Mouse (Mus musculus): ENCODE measurements around the gene Hist1h4d. TPM values are rescaled to one million over a fixed set of nuclear protein-coding genes. Genes with fewer than 3 reads are reported as not detected.
"Not testable (repeated sequence)": the region's sequence is repeated elsewhere in the genome, so short reads cannot be mapped to it uniquely, and the experiment has no call there.

Gene Hist1h4d
- total RNA-seq, 2 experiments from 2014 or later: 672 to 1,443 TPM

DNA sequence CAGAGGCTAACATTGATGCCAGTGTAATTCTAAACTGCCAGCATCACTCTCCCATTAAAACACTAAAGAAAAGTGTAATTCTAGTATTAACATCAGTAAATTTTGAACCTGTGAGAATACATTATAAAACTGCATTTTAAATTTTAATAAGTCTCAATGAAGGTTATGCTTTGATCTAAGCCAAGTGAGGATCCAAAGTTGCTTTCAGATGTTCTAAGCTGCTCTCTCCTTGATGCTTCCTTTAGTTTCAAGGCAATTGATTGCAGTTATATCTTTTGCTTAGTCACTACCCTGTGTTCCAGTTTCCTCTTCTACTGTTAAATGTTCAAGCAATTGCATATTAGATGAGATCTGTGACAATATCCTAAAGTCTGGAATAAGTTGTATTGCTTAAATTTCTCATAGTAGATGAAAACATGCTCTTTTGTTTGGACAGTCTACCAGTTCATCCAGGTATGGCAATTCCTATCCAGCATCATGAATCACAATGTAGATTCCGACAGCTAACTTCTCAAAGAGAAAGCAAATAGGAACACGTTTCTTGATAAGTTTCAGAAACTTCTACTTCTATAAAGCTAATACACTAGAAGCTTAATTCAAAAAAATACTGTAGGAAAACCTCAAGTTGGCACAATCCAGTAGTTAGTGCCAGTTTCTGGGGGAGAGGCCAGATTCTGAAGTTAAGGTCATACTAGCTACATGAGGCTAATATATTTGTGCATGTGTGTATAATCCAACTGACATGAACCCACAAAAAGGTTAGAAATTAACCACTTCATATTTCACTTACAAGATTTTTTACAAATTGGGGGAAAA lies 9.0 kb upstream of the Hist1h4d start:
- ATAC-seq (ENCODE audit: poor library complexity, severe bottlenecking): no peak

DNA sequence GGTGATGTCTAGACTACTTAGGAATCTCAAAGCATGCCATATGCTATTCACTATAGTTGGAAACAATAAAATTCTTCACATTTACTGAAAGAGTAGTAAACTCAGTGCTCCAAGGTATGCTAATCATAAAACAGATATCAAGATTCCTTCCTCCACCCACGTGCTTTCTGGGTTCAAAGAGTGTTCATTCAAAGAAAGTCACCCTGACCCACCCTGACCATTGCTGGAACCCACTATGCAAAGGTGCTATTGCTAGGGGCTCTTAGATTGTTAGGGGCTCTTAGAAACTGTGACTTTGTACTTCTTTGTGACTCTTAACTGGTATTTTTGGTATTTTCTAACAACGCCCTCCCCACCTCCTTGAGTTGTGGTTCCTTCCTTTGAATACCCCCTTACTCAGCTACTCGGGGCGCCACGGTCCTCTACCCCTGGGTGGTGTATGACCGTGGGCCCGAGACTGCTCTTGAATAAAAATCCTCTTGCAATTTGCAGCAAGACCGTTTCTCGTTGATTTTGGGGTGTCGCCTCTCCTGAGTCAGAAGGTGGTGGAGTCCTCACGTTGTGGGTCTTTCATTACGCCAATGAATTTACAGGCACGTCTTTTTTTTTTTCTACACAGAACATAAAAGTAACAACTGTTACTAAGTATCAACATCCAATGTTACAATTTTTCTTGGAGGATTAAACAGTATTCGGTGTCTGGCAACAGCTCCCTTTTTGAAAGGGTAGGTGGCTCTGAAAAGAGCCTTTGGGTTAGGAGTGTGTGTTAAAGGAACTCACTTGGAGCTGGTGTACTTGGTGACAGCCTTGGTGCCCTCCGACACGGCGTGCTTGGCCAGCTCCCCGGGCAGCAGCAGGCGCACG lies 8.1 kb upstream of the Hist1h4d start:
- not testable (repeated sequence) for ATAC-seq (ENCODE audit: poor library complexity, severe bottlenecking)

- ATAC-seq (ENCODE audit: poor library complexity, severe bottlenecking): peak; percentile 80
Measured at GRCm38 (mm10) chr13:23573898-23574524, 7.4 kb upstream of the Hist1h4d start, which contains the start of the genes Hist1h2bf and Hist1h2ad. Gene Hist1h2bf (minus strand): TSS chr13:23574196. Gene Hist1h2ad (plus strand): TSS chr13:23574381.

DNA sequence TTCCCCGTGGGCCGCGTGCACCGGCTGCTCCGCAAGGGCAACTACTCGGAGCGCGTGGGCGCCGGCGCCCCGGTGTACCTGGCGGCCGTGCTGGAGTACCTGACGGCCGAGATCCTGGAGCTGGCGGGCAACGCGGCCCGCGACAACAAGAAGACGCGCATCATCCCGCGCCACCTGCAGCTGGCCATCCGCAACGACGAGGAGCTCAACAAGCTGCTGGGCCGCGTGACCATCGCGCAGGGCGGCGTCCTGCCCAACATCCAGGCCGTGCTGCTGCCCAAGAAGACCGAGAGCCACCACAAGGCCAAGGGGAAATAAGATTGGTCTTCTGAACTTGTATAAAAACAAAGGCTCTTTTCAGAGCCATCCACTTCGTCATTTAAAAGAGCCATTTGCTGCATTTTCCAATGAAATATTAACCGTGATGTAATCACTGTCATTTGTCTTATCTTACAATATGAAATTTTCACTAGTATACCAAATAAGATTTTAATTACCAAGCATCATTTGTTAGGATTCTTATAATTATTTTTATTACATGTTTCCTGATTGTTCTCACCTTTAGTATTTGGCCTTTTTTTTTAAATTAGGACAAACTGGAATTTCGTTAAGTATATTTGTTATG lies 6.7 kb upstream of the Hist1h4d start:
- not testable (repeated sequence) for ATAC-seq (ENCODE audit: poor library complexity, severe bottlenecking)

DNA sequence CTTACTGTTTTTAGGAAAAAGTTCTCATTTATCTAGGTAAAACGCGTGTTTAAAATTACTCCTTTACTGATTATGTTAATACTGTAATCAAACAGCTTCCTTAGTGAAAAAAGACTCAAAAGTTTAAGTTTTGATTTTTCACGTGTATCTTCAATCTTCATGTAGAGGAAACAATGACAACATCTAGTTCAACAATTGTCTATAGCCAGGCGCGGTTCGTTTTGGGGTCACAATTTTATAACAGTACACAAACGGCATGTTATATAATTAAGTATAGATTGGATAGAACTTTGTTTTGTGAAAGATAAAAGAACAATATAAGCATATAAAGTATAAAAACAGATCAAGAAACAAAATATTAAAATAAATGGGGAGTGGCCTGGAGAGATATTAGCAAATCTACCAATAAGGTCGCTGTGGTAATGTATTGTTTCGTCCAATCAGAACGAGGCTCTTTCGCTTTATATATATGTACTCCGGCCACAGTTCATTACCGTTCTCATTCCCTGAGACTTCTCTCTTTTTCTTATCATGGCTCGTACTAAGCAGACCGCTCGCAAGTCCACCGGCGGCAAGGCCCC lies 6.0 kb upstream of the Hist1h4d start, which contains the start of gene Hist1h3d:
Gene Hist1h3d, plus strand, starts transcription at position 493 of the 581 bp plus-strand sequence.
- ATAC-seq (ENCODE audit: poor library complexity, severe bottlenecking): peak; percentile 39

GRCm38 (mm10) chr13:23575864-23576313 lies 5.5 kb upstream of the Hist1h4d start:
- not testable (repeated sequence) for ATAC-seq (ENCODE audit: poor library complexity, severe bottlenecking)

DNA sequence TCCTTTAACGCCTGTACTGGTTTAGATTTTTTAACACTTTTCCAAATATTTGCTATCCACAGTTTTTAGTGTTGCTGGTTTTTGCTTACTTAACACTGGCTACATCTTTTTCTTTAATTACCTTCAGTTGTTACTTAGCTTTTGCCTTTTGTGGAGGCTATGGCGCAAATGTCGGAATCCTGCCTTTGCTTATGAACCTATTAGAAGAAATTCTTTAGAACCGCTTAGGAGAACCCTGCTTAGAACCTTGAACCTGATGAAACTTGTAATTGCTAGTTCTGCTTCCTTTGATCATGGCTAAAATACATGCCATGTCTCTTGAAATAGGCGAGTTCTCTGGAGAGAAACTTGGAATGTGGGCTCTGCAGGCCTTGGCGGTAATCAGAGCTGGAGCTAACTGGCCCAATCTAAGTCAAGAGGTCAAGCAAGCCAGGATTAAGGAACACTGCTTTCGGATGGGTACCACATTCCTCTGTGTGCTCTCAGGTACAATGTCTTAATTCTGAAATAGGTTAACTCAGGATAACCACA lies 5.0 kb upstream of the Hist1h4d start:
- ATAC-seq (ENCODE audit: poor library complexity, severe bottlenecking): no peak

GRCm38 (mm10) chr13:23576906-23577639 lies 4.3 kb upstream of the Hist1h4d start:
- ATAC-seq (ENCODE audit: poor library complexity, severe bottlenecking): no peak

DNA sequence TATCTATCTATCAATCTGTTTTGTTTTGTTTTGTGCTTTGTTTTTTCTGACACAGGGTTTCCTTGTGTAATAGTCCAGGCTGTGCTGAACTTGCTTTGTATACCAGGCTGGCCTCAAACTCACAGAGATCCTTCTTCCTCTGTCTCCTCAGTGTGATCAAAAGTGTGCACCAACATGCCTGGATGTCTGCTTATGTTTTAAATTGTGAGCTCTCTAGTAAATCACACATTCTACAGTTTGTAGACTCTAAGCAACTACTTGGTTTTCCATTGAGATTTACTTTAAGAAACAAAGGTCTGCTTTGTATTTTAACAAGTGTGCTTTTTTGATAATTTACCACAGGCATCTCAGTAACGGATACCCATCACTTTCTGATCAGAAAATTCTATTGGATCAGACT lies 3.6 kb upstream of the Hist1h4d start:
- ATAC-seq (ENCODE audit: poor library complexity, severe bottlenecking): no peak

- no peak for ATAC-seq (ENCODE audit: poor library complexity, severe bottlenecking)
Measured at GRCm38 (mm10) chr13:23582219-23583056, 1.0 kb downstream of the Hist1h4d start.

DNA sequence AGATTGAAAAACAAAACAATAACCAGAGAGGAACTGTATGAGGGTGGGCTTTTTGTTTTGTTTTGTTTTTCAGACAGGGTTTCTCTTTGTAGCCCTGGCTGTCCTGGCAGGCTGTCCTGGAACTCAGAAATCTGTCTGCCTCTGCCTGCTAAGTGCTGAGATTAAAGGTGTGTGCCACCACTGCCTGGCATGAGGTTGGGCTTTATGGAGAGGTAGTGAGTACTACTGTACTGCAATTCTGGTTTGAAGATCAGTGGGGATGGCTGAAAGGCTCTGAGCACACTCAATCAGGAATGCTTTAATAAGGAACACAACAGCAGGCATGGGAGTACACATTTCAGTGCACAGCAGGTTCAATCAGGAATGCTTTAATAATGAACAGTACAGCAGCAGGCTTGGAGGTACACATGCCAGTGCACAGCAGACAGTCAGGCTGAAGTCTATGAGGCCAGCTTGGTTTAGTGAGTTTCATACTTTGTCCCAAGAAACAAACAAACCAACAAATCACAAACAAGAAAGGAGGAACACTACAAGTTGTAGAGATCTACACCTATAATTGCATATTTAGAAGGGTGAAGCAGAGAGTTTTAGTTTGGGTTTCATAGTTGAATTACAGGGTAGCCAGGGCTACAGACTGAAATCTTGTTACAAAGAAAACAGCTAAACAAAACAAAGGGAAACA lies 2.1 kb downstream of the Hist1h4d start:
- ATAC-seq (ENCODE audit: poor library complexity, severe bottlenecking): no peak

GRCm38 (mm10) chr13:23584331-23584730 lies 2.9 kb downstream of the Hist1h4d start:
- no peak for ATAC-seq (ENCODE audit: poor library complexity, severe bottlenecking)

GRCm38 (mm10) chr13:23585029-23585441 lies 3.6 kb downstream of the Hist1h4d start:
- peak; percentile 36 for ATAC-seq (ENCODE audit: poor library complexity, severe bottlenecking)

DNA sequence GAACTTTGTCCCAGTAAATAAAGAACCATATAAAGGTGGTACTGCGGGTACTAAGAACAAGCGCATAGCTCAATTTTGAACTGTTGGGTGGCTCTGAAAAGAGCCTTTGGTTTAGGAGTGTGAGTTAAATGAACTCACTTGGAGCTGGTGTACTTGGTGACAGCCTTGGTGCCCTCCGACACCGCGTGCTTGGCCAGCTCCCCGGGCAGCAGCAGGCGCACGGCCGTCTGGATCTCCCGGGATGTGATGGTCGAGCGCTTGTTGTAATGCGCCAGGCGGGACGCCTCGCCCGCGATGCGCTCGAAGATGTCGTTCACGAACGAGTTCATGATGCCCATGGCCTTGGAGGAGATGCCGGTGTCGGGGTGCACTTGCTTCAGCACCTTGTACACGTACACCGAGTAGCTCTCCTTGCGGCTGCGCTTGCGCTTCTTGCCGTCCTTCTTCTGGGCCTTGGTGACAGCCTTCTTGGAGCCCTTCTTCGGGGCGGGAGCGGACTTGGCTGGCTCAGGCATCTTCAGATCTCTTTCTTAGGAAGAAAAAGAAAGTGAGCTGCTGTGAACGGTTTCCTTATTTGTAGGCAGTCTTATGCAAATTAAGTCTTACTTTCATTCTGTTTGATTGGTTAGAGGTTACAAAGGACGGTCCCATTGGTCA lies 4.2 kb downstream of the Hist1h4d start:
- ATAC-seq (ENCODE audit: poor library complexity, severe bottlenecking): peak; percentile 73

GRCm38 (mm10) chr13:23586099-23586939 lies 4.9 kb downstream of the Hist1h4d start:
- ATAC-seq (ENCODE audit: poor library complexity, severe bottlenecking): no peak

DNA sequence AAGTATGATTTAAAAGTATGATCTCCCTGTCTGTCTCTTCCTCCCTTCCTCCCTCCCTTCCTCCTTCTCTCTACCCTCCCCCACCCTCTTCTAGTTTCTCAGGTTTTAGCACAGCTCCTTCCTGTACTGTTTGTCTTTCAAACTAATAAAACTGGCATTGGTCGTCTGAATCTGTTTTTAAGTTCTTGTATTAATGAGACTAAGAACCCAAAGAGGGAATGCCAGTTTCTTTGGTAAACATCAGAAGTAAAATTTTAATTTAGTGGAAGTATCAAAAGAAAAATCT lies 5.5 kb downstream of the Hist1h4d start:
- ATAC-seq (ENCODE audit: poor library complexity, severe bottlenecking): no peak

All from megakaryocyte, adult 5-6 weeks (primary cell).